Mouse (Mus musculus): ENCODE results near the gene Cpeb2.

GRCm38 (mm10) chr5:43258472-43259142, 25.6 kb downstream of the Cpeb2 start:
- TF ChIP-seq CTCF (IDR thresholded peaks at IDR 0.05; ENCODE audit: low read depth): no peak
- TF ChIP-seq EP300 (IDR thresholded peaks at IDR 0.05; ENCODE audit: low read depth): no peak

All from heart, postnatal 0 days (tissue).